Mouse (Mus musculus): Measurements from ENCODE around the gene Ammecr1. TPM values are rescaled to one million over a fixed set of nuclear protein-coding genes. Genes with fewer than 3 reads are reported as not detected.
A peak's percentile ranks its signal among the peaks of the same experiment; 100 is the strongest.

The Ammecr1 gene
- 14.6 and 15.1 TPM in 2 replicates for polyA plus RNA-seq (2015; fragmentation: Nextera tagmentation; extraction: Ambion mirVana)

GRCm38 (mm10) chrX:142966008-142966966, at the start of gene Ammecr1:
Gene Ammecr1, minus strand, starts transcription at chrX:142966728.
- Histone ChIP-seq H3K4me1 (peaks cover 12% of the 10 kb centered on the region; the same call in 1 of the 2 replicates), H3K36me3 (no peaks in the 10 kb centered on the region), H3K27me3 (peaks cover 45% of the 10 kb centered on the region), H3K4me3 (peak within 1 kb of the TSS; percentile 69), H3K27ac (peak within 1 kb of the TSS; percentile 89), H3K9me3 (no peaks in the 10 kb centered on the region), H3K4me2 (replicated peaks) (peak within 1 kb of the TSS; percentile 65), H3K9ac (peak within 1 kb of the TSS; percentile 81)
- ATAC-seq (ENCODE audit: low FRiP score, low read depth), result peak; percentile 90
- 18% methylated on average over 56 of the region's 112 CpGs for WGBS

- Histone ChIP-seq H3K4me1 (no peaks in the 10 kb centered on the region), H3K4me3 (no peak overlapping the region), H3K4me2 (replicated peaks) (no peak overlapping the region), H3K36me3 (no peaks in the 10 kb centered on the region), H3K27ac (no peak overlapping the region), H3K27me3 (peaks cover 14% of the 10 kb centered on the region), H3K9me3 (no peaks in the 10 kb centered on the region), H3K9ac (no peak overlapping the region)
- WGBS, result 90% methylated on average over 3 of the region's 3 CpGs
- no peak for ATAC-seq (ENCODE audit: low FRiP score, low read depth)
These were observed 47.6 kb upstream of the Ammecr1 start for GRCm38 (mm10) chrX:143014118-143014517.

- Histone ChIP-seq H3K9me3 (no peaks in the 10 kb centered on the region), H3K9ac (no peak overlapping the region), H3K27ac (no peak overlapping the region), H3K27me3 (peaks cover 10% of the 10 kb centered on the region), H3K4me2 (replicated peaks) (no peak overlapping the region), H3K4me3 (no peak overlapping the region), H3K4me1 (no peaks in the 10 kb centered on the region), H3K36me3 (no peaks in the 10 kb centered on the region)
- ATAC-seq (ENCODE audit: low FRiP score, low read depth), result no peak
- 82% methylated on average over 3 of the region's 3 CpGs for WGBS
These were observed 45.8 kb upstream of the Ammecr1 start for GRCm38 (mm10) chrX:143012334-143012733.

GRCm38 (mm10) chrX:143011865-143012264, 45.3 kb upstream of the Ammecr1 start:
- 77% methylated on average over 4 of the region's 4 CpGs for WGBS
- Histone ChIP-seq H3K4me2 (replicated peaks) (no peak overlapping the region), H3K27me3 (peaks cover 7% of the 10 kb centered on the region; the same call in 1 of the 2 replicates), H3K27ac (no peak overlapping the region), H3K9ac (no peak overlapping the region), H3K4me3 (no peak overlapping the region), H3K9me3 (no peaks in the 10 kb centered on the region), H3K4me1 (no peaks in the 10 kb centered on the region), H3K36me3 (no peaks in the 10 kb centered on the region)
- ATAC-seq (ENCODE audit: low FRiP score, low read depth), result no peak

- no peak overlapping the region for H3K4me3 ChIP-seq
- H3K4me2 ChIP-seq (replicated peaks), result no peak overlapping the region
- no peak overlapping the region for H3K27ac ChIP-seq
- peaks cover 6% of the 10 kb centered on the region; the same call in 1 of the 2 replicates for H3K27me3 ChIP-seq
- H3K36me3 ChIP-seq, result no peaks in the 10 kb centered on the region
- 66% methylated on average over 3 of the region's 3 CpGs for WGBS
- ATAC-seq (ENCODE audit: low FRiP score, low read depth), result no peak
- no peaks in the 10 kb centered on the region for H3K4me1 ChIP-seq
- H3K9me3 ChIP-seq, result no peaks in the 10 kb centered on the region
- H3K9ac ChIP-seq, result no peak overlapping the region
These were observed 37.8 kb upstream of the Ammecr1 start for GRCm38 (mm10) chrX:143004131-143004846.

GRCm38 (mm10) chrX:142997214-142997613, 30.7 kb upstream of the Ammecr1 start:
- no peaks in the 10 kb centered on the region for H3K9me3 ChIP-seq
- H3K36me3 ChIP-seq, result no peaks in the 10 kb centered on the region
- no peaks in the 10 kb centered on the region for H3K4me1 ChIP-seq
- no peak for ATAC-seq (ENCODE audit: low FRiP score, low read depth)
- no peak overlapping the region for H3K4me2 ChIP-seq (replicated peaks)
- H3K27ac ChIP-seq, result no peak overlapping the region
- 75% methylated on average over 1 of the region's 1 CpGs for WGBS
- no peak overlapping the region for H3K4me3 ChIP-seq
- H3K9ac ChIP-seq, result no peak overlapping the region
- peaks cover 15% of the 10 kb centered on the region; the same call in 1 of the 2 replicates for H3K27me3 ChIP-seq

- H3K4me3 ChIP-seq, result no peak overlapping the region
- H3K4me1 ChIP-seq, result no peaks in the 10 kb centered on the region
- H3K27me3 ChIP-seq, result peaks cover 13% of the 10 kb centered on the region; the same call in 1 of the 2 replicates
- ATAC-seq (ENCODE audit: low FRiP score, low read depth), result no peak
- no peak overlapping the region for H3K4me2 ChIP-seq (replicated peaks)
- H3K9me3 ChIP-seq, result no peaks in the 10 kb centered on the region
- WGBS, result 60% methylated on average over 2 of the region's 2 CpGs
- H3K36me3 ChIP-seq, result no peaks in the 10 kb centered on the region
- no peak overlapping the region for H3K9ac ChIP-seq
- no peak overlapping the region for H3K27ac ChIP-seq
These were observed 28.0 kb upstream of the Ammecr1 start for GRCm38 (mm10) chrX:142994514-142994913.

GRCm38 (mm10) chrX:142984170-142984569, 17.6 kb upstream of the Ammecr1 start:
- Histone ChIP-seq H3K4me3 (no peak overlapping the region), H3K27me3 (peaks cover 28% of the 10 kb centered on the region), H3K4me2 (replicated peaks) (no peak overlapping the region), H3K4me1 (no peaks in the 10 kb centered on the region), H3K36me3 (no peaks in the 10 kb centered on the region), H3K9me3 (no peaks in the 10 kb centered on the region), H3K27ac (no peak overlapping the region), H3K9ac (no peak overlapping the region)
- ATAC-seq (ENCODE audit: low FRiP score, low read depth), result no peak
- 86% methylated on average over 3 of the region's 3 CpGs for WGBS

GRCm38 (mm10) chrX:142983638-142984037, 17.1 kb upstream of the Ammecr1 start:
- 64% methylated on average over 6 of the region's 6 CpGs for WGBS
- H3K27ac ChIP-seq, result no peak overlapping the region
- no peak for ATAC-seq (ENCODE audit: low FRiP score, low read depth)
- no peak overlapping the region for H3K4me2 ChIP-seq (replicated peaks)
- no peak overlapping the region for H3K4me3 ChIP-seq
- H3K4me1 ChIP-seq, result no peaks in the 10 kb centered on the region
- no peak overlapping the region for H3K9ac ChIP-seq
- no peaks in the 10 kb centered on the region for H3K36me3 ChIP-seq
- peaks cover 31% of the 10 kb centered on the region for H3K27me3 ChIP-seq
- H3K9me3 ChIP-seq, result no peaks in the 10 kb centered on the region

GRCm38 (mm10) chrX:142981530-142982130, 15.1 kb upstream of the Ammecr1 start:
- Histone ChIP-seq H3K4me1 (no peaks in the 10 kb centered on the region), H3K27me3 (peaks cover 28% of the 10 kb centered on the region), H3K4me2 (replicated peaks) (no peak overlapping the region), H3K36me3 (no peaks in the 10 kb centered on the region), H3K27ac (no peak overlapping the region), H3K4me3 (no peak overlapping the region), H3K9ac (no peak overlapping the region), H3K9me3 (no peaks in the 10 kb centered on the region)
- ATAC-seq (ENCODE audit: low FRiP score, low read depth), result no peak
- WGBS, result 98% methylated on average over 3 of the region's 3 CpGs

GRCm38 (mm10) chrX:142980855-142981529, 14.5 kb upstream of the Ammecr1 start:
- no peak overlapping the region for H3K4me2 ChIP-seq (replicated peaks)
- 76% methylated on average over 2 of the region's 2 CpGs for WGBS
- no peak overlapping the region for H3K9ac ChIP-seq
- H3K4me1 ChIP-seq, result no peaks in the 10 kb centered on the region
- H3K27ac ChIP-seq, result no peak overlapping the region
- ATAC-seq (ENCODE audit: low FRiP score, low read depth), result no peak
- H3K9me3 ChIP-seq, result no peaks in the 10 kb centered on the region
- H3K4me3 ChIP-seq, result no peak overlapping the region
- peaks cover 29% of the 10 kb centered on the region for H3K27me3 ChIP-seq
- H3K36me3 ChIP-seq, result no peaks in the 10 kb centered on the region
